Mouse (Mus musculus) limb, embryonic 10.5 days (tissue): ENCODE results near the gene Pheta1. TPM values are rescaled to one million over a fixed set of nuclear protein-coding genes. Genes with fewer than 3 reads are reported as not detected.

Source experiments
- DNase-seq: peaks from one replicate; pipeline ENCODE4 v3.0.0-alpha.2; 2017; ENCODE audit warnings: low spot score
- H3K27ac ChIP-seq: fragments of 300-500 bp; sonication (generic); 2 replicates; pipeline ENCODE4 v1.5.1; 2016; ENCODE audit warnings: mild to moderate bottlenecking
- H3K27me3 ChIP-seq: fragments of 300-500 bp; sonication (generic); 2 replicates; pipeline ENCODE4 v1.6.1; 2016; ENCODE audit warnings: low read depth, mild to moderate bottlenecking; ENCODE audit not compliant: poor library complexity, severe bottlenecking
- H3K36me3 ChIP-seq: fragments of 300-500 bp; sonication (generic); 2 replicates; pipeline ENCODE4 v1.6.1; 2016; ENCODE audit warnings: mild to moderate bottlenecking, moderate library complexity
- H3K4me1 ChIP-seq: fragments of 300-500 bp; sonication (generic); 2 replicates; pipeline ENCODE4 v1.6.1; 2016
- H3K4me3 ChIP-seq: fragments of 300-500 bp; sonication (generic); 2 replicates; pipeline ENCODE4 v1.5.1; 2016; ENCODE audit warnings: mild to moderate bottlenecking, moderate library complexity
- H3K9me3 ChIP-seq: fragments of 300-500 bp; sonication (generic); replicated peaks from 2 replicates; pipeline ENCODE4 v1.6.1; 2016; ENCODE audit warnings: mild to moderate bottlenecking
- WGBS: fragments of 180-500 bp; shearing (Covaris S2); methylation state at CpG from one replicate; pipeline ENCODE4 v1.1.7; 2016; 5-methylcytosine and 5-hydroxymethylcytosine counted together
- polyA plus RNA-seq: library from polyadenylated mRNA; unstranded; fragments of >200 nt; fragmentation: Nextera tagmentation; extraction: Ambion mirVana; gene quantifications from 2 replicates; pipeline ENCODE4 v1.2.1, GENCODE M21; 2016

Pheta1 gene
- 60.2 and 67.0 TPM in 2 replicates for polyA plus RNA-seq

DNA sequence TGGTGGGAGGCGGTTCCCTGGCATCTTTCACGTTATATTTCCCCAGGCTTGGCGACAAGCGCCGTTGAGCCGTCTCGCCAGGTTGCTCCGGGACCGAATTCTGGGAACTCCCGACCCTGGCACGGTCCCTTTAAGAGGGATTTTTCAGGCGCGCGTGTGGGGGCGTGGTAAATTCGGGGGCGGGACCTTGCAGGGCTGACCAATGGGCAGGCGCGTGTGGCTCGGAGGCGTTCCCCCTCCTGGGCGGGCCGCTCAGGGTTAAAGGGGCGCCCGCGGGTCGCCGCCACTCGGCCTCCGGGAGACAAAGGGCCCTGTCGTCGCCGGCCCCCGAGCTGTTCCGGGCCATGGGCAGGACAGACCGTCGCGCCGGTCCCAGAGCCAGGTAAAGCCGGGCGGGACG is at the start of gene Pheta1:
Gene Pheta1 (plus strand): TSS at position 242 of the 400 bp plus-strand sequence.
- peaks cover 24% of the 10 kb centered on the region for H3K27me3 ChIP-seq
- peaks cover 34% of the 10 kb centered on the region for H3K36me3 ChIP-seq
- peak within 1 kb of the TSS; percentile 77 for H3K4me3 ChIP-seq
- no peaks in the 10 kb centered on the region for H3K9me3 ChIP-seq
- H3K27ac ChIP-seq = peak within 1 kb of the TSS; percentile 97
- H3K4me1 ChIP-seq = peaks cover 45% of the 10 kb centered on the region
- WGBS = under 1% methylated on average over 42 of the region's 42 CpGs
- peak; percentile 97 for DNase-seq

DNA sequence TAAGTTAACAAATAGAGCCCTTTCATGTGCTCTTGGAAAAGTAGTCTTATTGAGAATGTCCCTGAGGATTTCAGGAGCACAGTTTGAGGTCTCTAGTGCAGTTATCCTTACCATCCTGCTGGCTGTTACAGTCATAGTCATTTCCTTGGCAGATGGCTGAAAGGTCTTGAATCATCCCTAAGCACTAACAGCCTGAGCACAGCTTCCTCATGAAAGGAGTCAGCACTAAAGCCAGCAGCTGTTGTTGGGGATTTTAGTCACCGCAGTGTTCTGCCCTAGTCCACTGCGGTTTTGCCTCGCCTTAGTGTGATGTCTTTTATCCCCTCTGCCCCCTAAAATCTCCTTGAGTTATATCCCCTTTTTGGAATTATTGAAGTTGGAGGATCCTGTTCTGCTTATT is 41.6 kb upstream of the Pheta1 start:
- H3K27ac ChIP-seq = no peak overlapping the region

DNA sequence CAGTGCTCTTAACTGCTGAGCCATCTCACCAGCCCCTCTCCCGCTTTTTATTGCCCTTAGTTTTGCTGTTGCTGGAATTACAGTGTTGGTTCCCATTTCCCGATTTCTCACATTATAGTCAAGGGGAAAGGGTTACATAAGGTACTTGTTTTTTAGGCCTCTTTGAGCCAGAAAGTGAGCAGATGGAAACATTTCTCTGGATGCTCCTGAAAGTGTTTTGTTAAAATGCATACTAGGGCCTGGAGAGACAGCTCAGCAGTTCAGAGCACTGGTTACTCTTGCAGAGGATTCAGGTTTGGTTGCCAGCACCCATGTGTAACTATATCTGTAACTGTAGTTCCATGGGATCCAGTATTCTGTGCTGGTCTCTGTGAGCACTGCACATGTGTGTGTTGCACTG is 40.6 kb upstream of the Pheta1 start:
- WGBS = 81% methylated on average over 2 of the region's 2 CpGs
- no peak for DNase-seq
- Histone ChIP-seq H3K9me3 (no peaks in the 10 kb centered on the region), H3K27ac (no peak overlapping the region), H3K4me3 (no peak overlapping the region), H3K36me3 (peaks cover 91% of the 10 kb centered on the region), H3K4me1 (no peaks in the 10 kb centered on the region), H3K27me3 (no peaks in the 10 kb centered on the region)

More for the DNA sequence above, 41.6 kb upstream of the Pheta1 start:
- Histone ChIP-seq H3K4me1 (no peaks in the 10 kb centered on the region), H3K9me3 (no peaks in the 10 kb centered on the region), H3K4me3 (no peak overlapping the region), H3K36me3 (peaks cover 91% of the 10 kb centered on the region), H3K27me3 (no peaks in the 10 kb centered on the region)
- 96% methylated on average over 3 of the region's 3 CpGs for WGBS
- DNase-seq = no peak

DNA sequence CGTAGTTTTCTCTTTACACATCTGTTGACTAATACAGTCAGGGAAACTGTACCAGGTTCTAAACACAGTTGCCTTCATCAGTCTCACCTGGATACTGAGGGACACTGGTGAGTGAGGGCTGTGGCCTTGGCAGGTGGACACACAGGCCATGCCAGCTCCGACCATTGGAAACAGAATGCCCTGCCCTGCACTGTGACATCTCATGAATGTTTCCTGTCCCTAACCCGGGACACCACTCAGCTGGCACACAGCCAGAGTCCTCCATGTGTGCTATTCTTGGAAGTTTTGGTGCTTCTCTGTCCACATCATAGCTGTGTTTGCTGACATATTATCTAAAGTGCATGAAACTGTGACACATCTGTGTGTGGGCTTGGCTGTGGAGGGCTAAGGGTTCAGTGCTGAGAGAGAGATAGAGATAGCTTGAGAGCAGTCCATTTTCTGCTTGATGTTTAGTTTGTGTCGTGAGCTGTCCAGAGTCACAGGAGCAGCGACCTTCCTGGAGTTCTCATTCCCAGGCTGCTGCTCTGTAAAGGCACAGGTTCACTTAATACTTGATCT is 39.0 kb upstream of the Pheta1 start:
- H3K36me3 ChIP-seq = peaks cover 90% of the 10 kb centered on the region
- H3K27ac ChIP-seq = no peak overlapping the region
- H3K9me3 ChIP-seq = no peaks in the 10 kb centered on the region
- H3K27me3 ChIP-seq = no peaks in the 10 kb centered on the region
- H3K4me1 ChIP-seq = no peaks in the 10 kb centered on the region
- no peak for DNase-seq
- WGBS = 88% methylated on average over 5 of the region's 5 CpGs
- no peak overlapping the region for H3K4me3 ChIP-seq

- no peaks in the 10 kb centered on the region for H3K4me1 ChIP-seq
- H3K36me3 ChIP-seq = peaks cover 90% of the 10 kb centered on the region
- no peak overlapping the region for H3K4me3 ChIP-seq
- no peaks in the 10 kb centered on the region for H3K9me3 ChIP-seq
- 93% methylated on average over 17 of the region's 17 CpGs for WGBS
- no peak overlapping the region for H3K27ac ChIP-seq
- H3K27me3 ChIP-seq = no peaks in the 10 kb centered on the region
- DNase-seq = no peak
Observed at GRCm38 (mm10) chr5:121810331-121811151, 38.2 kb upstream of the Pheta1 start.

GRCm38 (mm10) chr5:121811485-121811931 is 37.3 kb upstream of the Pheta1 start:
- WGBS = 93% methylated on average over 5 of the region's 5 CpGs
- Histone ChIP-seq H3K4me1 (no peaks in the 10 kb centered on the region), H3K27ac (no peak overlapping the region), H3K9me3 (no peaks in the 10 kb centered on the region), H3K4me3 (no peak overlapping the region), H3K27me3 (no peaks in the 10 kb centered on the region), H3K36me3 (peaks cover 90% of the 10 kb centered on the region)
- DNase-seq = no peak

- Histone ChIP-seq H3K9me3 (no peaks in the 10 kb centered on the region), H3K36me3 (peaks cover 93% of the 10 kb centered on the region), H3K4me3 (no peak overlapping the region), H3K27ac (no peak overlapping the region), H3K27me3 (no peaks in the 10 kb centered on the region), H3K4me1 (no peaks in the 10 kb centered on the region)
- DNase-seq = peak; percentile 22
- WGBS = 87% methylated on average over 7 of the region's 7 CpGs
Observed at GRCm38 (mm10) chr5:121812526-121813243, 36.1 kb upstream of the Pheta1 start.

GRCm38 (mm10) chr5:121813744-121814143 is 35.0 kb upstream of the Pheta1 start:
- Histone ChIP-seq H3K27ac (no peak overlapping the region), H3K27me3 (no peaks in the 10 kb centered on the region), H3K4me3 (no peak overlapping the region), H3K4me1 (no peaks in the 10 kb centered on the region), H3K9me3 (no peaks in the 10 kb centered on the region), H3K36me3 (peaks cover 96% of the 10 kb centered on the region)
- 94% methylated on average over 10 of the region's 10 CpGs for WGBS
- DNase-seq = no peak

GRCm38 (mm10) chr5:121815067-121815466 is 33.7 kb upstream of the Pheta1 start:
- H3K4me1 ChIP-seq = no peaks in the 10 kb centered on the region
- no peaks in the 10 kb centered on the region for H3K9me3 ChIP-seq
- no peaks in the 10 kb centered on the region for H3K27me3 ChIP-seq
- H3K4me3 ChIP-seq = no peak overlapping the region
- 71% methylated on average over 3 of the region's 3 CpGs for WGBS
- no peak overlapping the region for H3K27ac ChIP-seq
- no peak for DNase-seq
- peaks cover 98% of the 10 kb centered on the region for H3K36me3 ChIP-seq

- Histone ChIP-seq H3K36me3 (peaks cover 98% of the 10 kb centered on the region), H3K9me3 (no peaks in the 10 kb centered on the region), H3K27ac (no peak overlapping the region), H3K4me1 (no peaks in the 10 kb centered on the region), H3K4me3 (no peak overlapping the region), H3K27me3 (no peaks in the 10 kb centered on the region)
- DNase-seq = no peak
- WGBS = 92% methylated on average over 8 of the region's 8 CpGs
Observed at GRCm38 (mm10) chr5:121815867-121816380, 32.9 kb upstream of the Pheta1 start.

DNA sequence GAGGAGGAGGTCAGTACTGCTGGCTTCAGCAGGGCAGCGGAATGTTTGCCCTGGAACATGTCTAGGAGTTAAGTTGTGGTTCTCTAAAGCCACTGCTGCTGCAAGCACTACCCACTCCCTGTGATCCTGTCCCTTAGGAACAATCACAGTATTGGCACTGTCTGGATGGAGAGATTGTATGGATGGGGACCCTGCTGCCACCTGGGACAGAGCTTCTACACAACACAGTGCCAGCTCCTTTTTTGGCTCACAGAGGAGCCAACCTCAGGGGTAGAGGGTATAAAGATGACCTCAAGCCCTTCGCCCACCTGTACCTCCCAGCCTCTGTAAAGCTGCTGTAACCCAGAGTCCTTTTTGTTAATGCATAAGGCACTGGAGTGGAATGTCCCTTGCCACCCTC is 32.2 kb upstream of the Pheta1 start:
- H3K4me1 ChIP-seq = no peaks in the 10 kb centered on the region
- DNase-seq = no peak
- H3K27me3 ChIP-seq = no peaks in the 10 kb centered on the region
- H3K36me3 ChIP-seq = peaks cover 95% of the 10 kb centered on the region
- no peaks in the 10 kb centered on the region for H3K9me3 ChIP-seq
- WGBS = 95% methylated on average over 2 of the region's 2 CpGs
- no peak overlapping the region for H3K27ac ChIP-seq
- H3K4me3 ChIP-seq = no peak overlapping the region

DNA sequence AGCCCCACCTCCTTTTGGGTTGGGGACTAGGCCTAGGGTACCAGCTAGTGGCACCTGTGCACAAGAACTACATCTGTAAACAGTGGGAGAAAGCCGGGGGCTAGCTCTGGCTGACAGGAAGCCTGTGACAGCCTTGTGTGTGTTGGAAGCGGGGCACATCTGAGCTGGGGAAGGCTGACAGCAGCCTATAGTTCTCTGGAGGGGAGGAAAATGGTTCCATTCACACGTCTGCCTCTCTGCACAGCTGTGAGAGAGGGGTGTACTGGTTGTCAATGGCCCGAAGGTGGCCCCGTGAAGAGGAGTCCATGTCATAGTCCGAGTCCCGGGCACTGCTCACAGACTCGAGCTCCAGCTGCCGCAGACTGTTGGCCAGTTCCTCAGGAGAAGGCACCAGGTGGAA is 31.2 kb upstream of the Pheta1 start:
- Histone ChIP-seq H3K9me3 (no peaks in the 10 kb centered on the region), H3K4me3 (no peak overlapping the region), H3K4me1 (peaks cover 2% of the 10 kb centered on the region), H3K27ac (no peak overlapping the region), H3K36me3 (peaks cover 87% of the 10 kb centered on the region), H3K27me3 (no peaks in the 10 kb centered on the region)
- WGBS = 90% methylated on average over 9 of the region's 9 CpGs
- no peak for DNase-seq

GRCm38 (mm10) chr5:121818401-121818800 is 30.4 kb upstream of the Pheta1 start:
- peaks cover 81% of the 10 kb centered on the region for H3K36me3 ChIP-seq
- H3K4me1 ChIP-seq = peaks cover 10% of the 10 kb centered on the region
- H3K4me3 ChIP-seq = no peak overlapping the region
- no peak for DNase-seq
- H3K27me3 ChIP-seq = no peaks in the 10 kb centered on the region
- H3K9me3 ChIP-seq = no peaks in the 10 kb centered on the region
- no peak overlapping the region for H3K27ac ChIP-seq
- 97% methylated on average over 7 of the region's 7 CpGs for WGBS
